Mouse (Mus musculus): ENCODE data around the gene Tbc1d1.

The Tbc1d1 gene

GRCm38 (mm10) chr5:64237693-64238092, 81.6 kb downstream of the Tbc1d1 start:
- DNase-seq (ENCODE audit: low spot score in 2 of 2), result no peak

GRCm38 (mm10) chr5:64238894-64239652, 83.0 kb downstream of the Tbc1d1 start:
- no peak for DNase-seq (ENCODE audit: low spot score in 2 of 2)

GRCm38 (mm10) chr5:64240941-64241682, 85.0 kb downstream of the Tbc1d1 start:
- no peak for DNase-seq (ENCODE audit: low spot score in 2 of 2)

- DNase-seq (ENCODE audit: low spot score in 2 of 2), result no peak
Measured at GRCm38 (mm10) chr5:64241867-64242266, 85.8 kb downstream of the Tbc1d1 start.

GRCm38 (mm10) chr5:64242795-64243455, 86.8 kb downstream of the Tbc1d1 start:
- no peak for DNase-seq (ENCODE audit: low spot score in 2 of 2)

- no peak for DNase-seq (ENCODE audit: low spot score in 2 of 2)
Measured at GRCm38 (mm10) chr5:64243666-64244065, 87.6 kb downstream of the Tbc1d1 start.

GRCm38 (mm10) chr5:64244283-64244682, 88.2 kb downstream of the Tbc1d1 start:
- DNase-seq (ENCODE audit: low spot score in 2 of 2), result no peak

- no peak for DNase-seq (ENCODE audit: low spot score in 2 of 2)
Measured at GRCm38 (mm10) chr5:64244745-64245144, 88.6 kb downstream of the Tbc1d1 start.

GRCm38 (mm10) chr5:64251435-64251834, 95.3 kb downstream of the Tbc1d1 start:
- no peak for DNase-seq (ENCODE audit: low spot score in 2 of 2)

- no peak for DNase-seq (ENCODE audit: low spot score in 2 of 2)
Measured at GRCm38 (mm10) chr5:64254278-64254677, 98.2 kb downstream of the Tbc1d1 start.

- no peak for DNase-seq (ENCODE audit: low spot score in 2 of 2)
Measured at GRCm38 (mm10) chr5:64254988-64255387, 98.9 kb downstream of the Tbc1d1 start.

GRCm38 (mm10) chr5:64263348-64263747, 107.2 kb downstream of the Tbc1d1 start:
- DNase-seq (ENCODE audit: low spot score in 2 of 2), result no peak

- DNase-seq (ENCODE audit: low spot score in 2 of 2), result no peak
Measured at GRCm38 (mm10) chr5:64263898-64264478, 107.9 kb downstream of the Tbc1d1 start.

GRCm38 (mm10) chr5:64265145-64265544, 109.0 kb downstream of the Tbc1d1 start:
- peak in 1 of 2 experiments; percentile 19 for DNase-seq (ENCODE audit: low spot score in 2 of 2)

GRCm38 (mm10) chr5:64265906-64266305, 109.8 kb downstream of the Tbc1d1 start:
- no peak for DNase-seq (ENCODE audit: low spot score in 2 of 2)

- DNase-seq (ENCODE audit: low spot score in 2 of 2), result no peak
Measured at GRCm38 (mm10) chr5:64266534-64266933, 110.4 kb downstream of the Tbc1d1 start.

- DNase-seq (ENCODE audit: low spot score in 2 of 2), result no peak
Measured at GRCm38 (mm10) chr5:64267279-64267678, 111.2 kb downstream of the Tbc1d1 start.

GRCm38 (mm10) chr5:64269669-64270068, 113.6 kb downstream of the Tbc1d1 start:
- DNase-seq (ENCODE audit: low spot score in 2 of 2), result no peak

GRCm38 (mm10) chr5:64273517-64273916, 117.4 kb downstream of the Tbc1d1 start:
- no peak for DNase-seq (ENCODE audit: low spot score in 2 of 2)

- no peak for DNase-seq (ENCODE audit: low spot score in 2 of 2)
Measured at GRCm38 (mm10) chr5:64274296-64274695, 118.2 kb downstream of the Tbc1d1 start.

- DNase-seq (ENCODE audit: low spot score in 2 of 2), result no peak
Measured at GRCm38 (mm10) chr5:64274738-64275451, 118.8 kb downstream of the Tbc1d1 start.
